Mouse (Mus musculus) kidney, postnatal 10 days (tissue): ENCODE results near the gene Ttll11.

ENCODE experiments used
- DNase-seq: peaks from one replicate; pipeline ENCODE4 v3.0.0; 2021; ENCODE audit warnings: mixed read lengths

Ttll11 gene

GRCm38 (mm10) chr2:35720104-35720503, 259.6 kb downstream of the Ttll11 start:
- no peak for DNase-seq

- no peak for DNase-seq
Measured at GRCm38 (mm10) chr2:35719230-35720005, 260.3 kb downstream of the Ttll11 start.

GRCm38 (mm10) chr2:35718662-35719061, 261.1 kb downstream of the Ttll11 start:
- no peak for DNase-seq

GRCm38 (mm10) chr2:35718003-35718500, 261.7 kb downstream of the Ttll11 start:
- DNase-seq = no peak

GRCm38 (mm10) chr2:35716175-35716574, 263.5 kb downstream of the Ttll11 start:
- no peak for DNase-seq

GRCm38 (mm10) chr2:35715485-35715884, 264.2 kb downstream of the Ttll11 start:
- DNase-seq = no peak

- DNase-seq = no peak
Measured at GRCm38 (mm10) chr2:35714742-35715167, 265.0 kb downstream of the Ttll11 start.

GRCm38 (mm10) chr2:35713460-35713859, 266.3 kb downstream of the Ttll11 start:
- no peak for DNase-seq

- no peak for DNase-seq
Measured at GRCm38 (mm10) chr2:35712611-35713010, 267.1 kb downstream of the Ttll11 start.

GRCm38 (mm10) chr2:35703241-35703640, 276.5 kb downstream of the Ttll11 start:
- DNase-seq = no peak

- no peak for DNase-seq
Measured at GRCm38 (mm10) chr2:35702608-35703007, 277.1 kb downstream of the Ttll11 start.

- DNase-seq = no peak
Measured at GRCm38 (mm10) chr2:35702001-35702400, 277.7 kb downstream of the Ttll11 start.
